Mouse (Mus musculus): Measurements from ENCODE around the gene Rnf145. TPM values are rescaled to one million over a fixed set of nuclear protein-coding genes. Genes with fewer than 3 reads are reported as not detected.

Rnf145 gene
- polyA plus RNA-seq, 2 experiments, result 45.8 to 49.0 TPM

GRCm38 (mm10) chr11:44475467-44475866 lies 43.3 kb upstream of the Rnf145 start:
- H3K36me3 ChIP-seq (replicated peaks; ENCODE audit: control insufficient read depth, insufficient read depth, low read depth), result peaks cover 3% of the 10 kb centered on the region; the same call in 1 of the 2 replicates
- H3K27me3 ChIP-seq (ENCODE audit: control insufficient read depth, insufficient read depth, low read length), result no peaks in the 10 kb centered on the region
- TF ChIP-seq CTCF (IDR thresholded peaks at IDR 0.05; ENCODE audit: low read depth), result no peak
- no peak overlapping the region for H3K4me3 ChIP-seq (ENCODE audit: insufficient read depth in 1 of 2, low read depth in 2 of 2, low read length in 2 of 2)
- DNase-seq (ENCODE audit: low read depth in 3 of 3, low spot score in 3 of 3) (no peak), ATAC-seq (ENCODE audit: insufficient read depth) (no peak)
- H3K4me1 ChIP-seq (replicated peaks; ENCODE audit: control insufficient read depth in 2 of 2, insufficient read depth in 2 of 2, low read length in 1 of 2), result peaks cover 7 to 12% of the 10 kb centered on the region in 2 experiments
- H3K4me2 ChIP-seq (ENCODE audit: low read depth), result no peak overlapping the region
- no peaks in the 10 kb centered on the region for H3K9me3 ChIP-seq (ENCODE audit: control insufficient read depth, low read length)
- WGBS (ENCODE audit: insufficient replicate concordance), result 66% methylated on average over 3 of the region's 3 CpGs
- H3K9ac ChIP-seq (replicated peaks), result no peak overlapping the region
- no peak overlapping the region for H3K27ac ChIP-seq

- 43% methylated on average over 2 of the region's 2 CpGs for WGBS (ENCODE audit: insufficient replicate concordance)
- TF ChIP-seq EP300 (IDR thresholded peaks at IDR 0.05; ENCODE audit: low read depth) (no peak), CTCF (IDR thresholded peaks at IDR 0.05; ENCODE audit: low read depth) (no peak)
- Histone ChIP-seq H3K36me3 (replicated peaks; ENCODE audit: control insufficient read depth, insufficient read depth, low read depth) (peaks cover 3% of the 10 kb centered on the region; the same call in 1 of the 2 replicates), H3K4me3 (ENCODE audit: insufficient read depth in 1 of 2, low read depth in 2 of 2, low read length in 2 of 2) (no peak overlapping the region), H3K9me3 (ENCODE audit: control insufficient read depth, low read length) (no peaks in the 10 kb centered on the region), H3K4me1 (replicated peaks; ENCODE audit: control insufficient read depth in 2 of 2, insufficient read depth in 2 of 2, low read length in 1 of 2) (peaks cover 7 to 8% of the 10 kb centered on the region in 2 experiments), H3K27me3 (ENCODE audit: control insufficient read depth, insufficient read depth, low read length) (no peaks in the 10 kb centered on the region), H3K27ac (no peak overlapping the region), H3K4me2 (ENCODE audit: low read depth) (no peak overlapping the region), H3K9ac (replicated peaks) (no peak overlapping the region)
- no peak for ATAC-seq (ENCODE audit: insufficient read depth)
- no peak for DNase-seq (ENCODE audit: low read depth in 3 of 3, low spot score in 3 of 3)
Measured at GRCm38 (mm10) chr11:44476445-44476844, 42.3 kb upstream of the Rnf145 start.

GRCm38 (mm10) chr11:44478382-44478781 lies 40.4 kb upstream of the Rnf145 start:
- Histone ChIP-seq H3K36me3 (replicated peaks; ENCODE audit: control insufficient read depth, insufficient read depth, low read depth) (no peaks in the 10 kb centered on the region), H3K4me2 (ENCODE audit: low read depth) (no peak overlapping the region), H3K27ac (no peak overlapping the region), H3K27me3 (ENCODE audit: control insufficient read depth, insufficient read depth, low read length) (no peaks in the 10 kb centered on the region), H3K4me1 (replicated peaks; ENCODE audit: control insufficient read depth in 2 of 2, insufficient read depth in 2 of 2, low read length in 1 of 2) (no peaks in the 10 kb centered on the region; a peak in 2 of 4 replicates), H3K9ac (replicated peaks) (no peak overlapping the region), H3K4me3 (ENCODE audit: insufficient read depth in 1 of 2, low read depth in 2 of 2, low read length in 2 of 2) (no peak overlapping the region), H3K9me3 (ENCODE audit: control insufficient read depth, low read length) (no peaks in the 10 kb centered on the region)
- no peak for TF ChIP-seq EP300 (IDR thresholded peaks at IDR 0.05; ENCODE audit: low read depth)
- no peak for TF ChIP-seq CTCF (IDR thresholded peaks at IDR 0.05; ENCODE audit: low read depth)
- no peak for ATAC-seq (ENCODE audit: insufficient read depth)
- no peak for DNase-seq (ENCODE audit: low read depth in 3 of 3, low spot score in 3 of 3)
- WGBS (ENCODE audit: insufficient replicate concordance), result 79% methylated on average over 4 of the region's 4 CpGs

- ATAC-seq (ENCODE audit: insufficient read depth) (no peak), DNase-seq (ENCODE audit: low read depth in 3 of 3, low spot score in 3 of 3) (no peak)
- TF ChIP-seq CTCF (IDR thresholded peaks at IDR 0.05; ENCODE audit: low read depth), result no peak
- no peak for TF ChIP-seq EP300 (IDR thresholded peaks at IDR 0.05; ENCODE audit: low read depth)
- no peaks in the 10 kb centered on the region for H3K27me3 ChIP-seq (ENCODE audit: control insufficient read depth, insufficient read depth, low read length)
- no peak overlapping the region for H3K4me2 ChIP-seq (ENCODE audit: low read depth)
- no peaks in the 10 kb centered on the region; a peak in 1 of 4 replicates for H3K4me1 ChIP-seq (replicated peaks; ENCODE audit: control insufficient read depth in 2 of 2, insufficient read depth in 2 of 2, low read length in 1 of 2)
- H3K27ac ChIP-seq, result no peak overlapping the region
- H3K36me3 ChIP-seq (replicated peaks; ENCODE audit: control insufficient read depth, insufficient read depth, low read depth), result no peaks in the 10 kb centered on the region
- H3K9me3 ChIP-seq (ENCODE audit: control insufficient read depth, low read length), result no peaks in the 10 kb centered on the region
- no peak overlapping the region for H3K4me3 ChIP-seq (ENCODE audit: insufficient read depth in 1 of 2, low read depth in 2 of 2, low read length in 2 of 2)
- 85% methylated on average over 6 of the region's 6 CpGs for WGBS (ENCODE audit: insufficient replicate concordance)
- no peak overlapping the region for H3K9ac ChIP-seq (replicated peaks)
Measured at GRCm38 (mm10) chr11:44480246-44480645, 38.5 kb upstream of the Rnf145 start.

GRCm38 (mm10) chr11:44485089-44485736 lies 33.6 kb upstream of the Rnf145 start:
- no peak for TF ChIP-seq EP300 (IDR thresholded peaks at IDR 0.05; ENCODE audit: low read depth)
- TF ChIP-seq CTCF (IDR thresholded peaks at IDR 0.05; ENCODE audit: low read depth), result no peak
- peaks cover 6 to 10% of the 10 kb centered on the region in 2 experiments for H3K4me1 ChIP-seq (replicated peaks; ENCODE audit: control insufficient read depth in 2 of 2, insufficient read depth in 2 of 2, low read length in 1 of 2)
- H3K4me2 ChIP-seq (ENCODE audit: low read depth), result no peak overlapping the region
- no peak overlapping the region for H3K4me3 ChIP-seq (ENCODE audit: insufficient read depth in 1 of 2, low read depth in 2 of 2, low read length in 2 of 2)
- H3K9me3 ChIP-seq (ENCODE audit: control insufficient read depth, low read length), result no peaks in the 10 kb centered on the region
- no peak for DNase-seq (ENCODE audit: low read depth in 3 of 3, low spot score in 3 of 3)
- no peak for ATAC-seq (ENCODE audit: insufficient read depth)
- no peaks in the 10 kb centered on the region for H3K27me3 ChIP-seq (ENCODE audit: control insufficient read depth, insufficient read depth, low read length)
- no peaks in the 10 kb centered on the region for H3K36me3 ChIP-seq (replicated peaks; ENCODE audit: control insufficient read depth, insufficient read depth, low read depth)
- WGBS (ENCODE audit: insufficient replicate concordance), result 78% methylated on average over 7 of the region's 7 CpGs
- H3K27ac ChIP-seq, result no peak overlapping the region
- no peak overlapping the region for H3K9ac ChIP-seq (replicated peaks)

Data from liver, embryonic 14.5 days (tissue).